8 mouse cellular contexts compared by ENCODE assay signal in genomic region chr7:120982200-120982841, GRCm38 (mm10). TPM values are rescaled to one million over a fixed set of nuclear protein-coding genes. Genes with fewer than 3 reads are reported as not detected.
DNase-seq lines count a peak whose midpoint lies in the region; ATAC-seq and TF ChIP-seq lines count a peak whose summit lies in the region.

Cdr2 (minus strand) TSS chr7:120982312.
Mfsd13b (plus strand) TSS chr7:120982509.

- H3K4me3 ChIP-seq in forebrain, embryonic 10.5 days = peak within 1 kb of the TSS; percentile 91
- peak within 1 kb of the TSS; percentile 67 for H3K4me3 ChIP-seq in heart, embryonic 15.5 days
- H3K4me3 ChIP-seq in liver, embryonic 14.5 days (ENCODE audit: insufficient read depth in 1 of 2, low read depth in 2 of 2, low read length in 2 of 2) = peak within 1 kb of the TSS; percentile 77 to 94
- H3K4me3 ChIP-seq in neural tube, embryonic 11.5 days (ENCODE audit: low read depth, low read length) = peak within 1 kb of the TSS; percentile 57
- peak within 1 kb of the TSS; percentile 87 for H3K4me3 ChIP-seq in stomach, postnatal 0 days (ENCODE audit: low read depth, low read length)

- TF ChIP-seq CTCF in liver, embryonic 14.5 days (IDR thresholded peaks at IDR 0.05; ENCODE audit: low read depth) = no peak
- no peak for TF ChIP-seq CTCF in stomach, postnatal 0 days (IDR thresholded peaks at IDR 0.05; ENCODE audit: low read depth)

- peak; percentile 94 to 97 for DNase-seq in CD8-positive naive resting alpha-beta T cell, adult 2 months (ENCODE audit: low read depth in 2 of 2, low spot score in 2 of 2)
- peak; percentile 99 for DNase-seq in c-Kit-positive CD71-negative TER-119-negative erythroid progenitor cells, embryonic 14.5 days (ENCODE audit: low read depth)
- DNase-seq in forebrain, embryonic 10.5 days (ENCODE audit: extremely low spot score, low spot score) = peak; percentile 92
- DNase-seq in kidney, postnatal 25 days = peak; percentile 95 to 96
- DNase-seq in liver, embryonic 14.5 days (ENCODE audit: low read depth in 3 of 3, low spot score in 3 of 3) = peak; percentile 98 to 99 (median 98)
- peak; percentile 93 for DNase-seq in neural tube, embryonic 11.5 days (ENCODE audit: low spot score)
- DNase-seq in stomach, postnatal 0 days (ENCODE audit: low spot score) = peak; percentile 93

- H3K9ac ChIP-seq in heart, embryonic 15.5 days = peak within 1 kb of the TSS; percentile 75
- peak within 1 kb of the TSS; percentile 93 for H3K9ac ChIP-seq in liver, embryonic 14.5 days (replicated peaks)
- peak within 1 kb of the TSS; percentile 59 for H3K9ac ChIP-seq in neural tube, embryonic 11.5 days (ENCODE audit: low read length)
- peak within 1 kb of the TSS; percentile 68 for H3K9ac ChIP-seq in stomach, postnatal 0 days (ENCODE audit: low read length)

- H3K27ac ChIP-seq in forebrain, embryonic 10.5 days = peak within 1 kb of the TSS; percentile 95
- H3K27ac ChIP-seq in heart, embryonic 15.5 days = peak within 1 kb of the TSS; percentile 70
- peak within 1 kb of the TSS; percentile 99 for H3K27ac ChIP-seq in liver, embryonic 14.5 days
- H3K27ac ChIP-seq in neural tube, embryonic 11.5 days (ENCODE audit: low read depth, low read length) = peak within 1 kb of the TSS; percentile 6; the same call in 1 of the 2 replicates
- peak within 1 kb of the TSS; percentile 65 for H3K27ac ChIP-seq in stomach, postnatal 0 days (replicated peaks)

- H3K9me3 ChIP-seq in forebrain, embryonic 10.5 days = no peaks in the 10 kb centered on the region
- H3K9me3 ChIP-seq in heart, embryonic 15.5 days (replicated peaks) = no peaks in the 10 kb centered on the region
- H3K9me3 ChIP-seq in liver, embryonic 14.5 days (ENCODE audit: control insufficient read depth, low read length) = no peaks in the 10 kb centered on the region
- H3K9me3 ChIP-seq in neural tube, embryonic 11.5 days (ENCODE audit: control insufficient read depth, low read length) = no peaks in the 10 kb centered on the region
- H3K9me3 ChIP-seq in stomach, postnatal 0 days (ENCODE audit: control insufficient read depth, low read length) = no peaks in the 10 kb centered on the region

- peaks cover 13% of the 10 kb centered on the region for H3K27me3 ChIP-seq in forebrain, embryonic 10.5 days (ENCODE audit: poor library complexity, severe bottlenecking)
- H3K27me3 ChIP-seq in heart, embryonic 15.5 days = no peaks in the 10 kb centered on the region
- peaks cover 2% of the 10 kb centered on the region; the same call in 1 of the 2 replicates for H3K27me3 ChIP-seq in liver, embryonic 14.5 days (ENCODE audit: control insufficient read depth, insufficient read depth, low read length)
- no peaks in the 10 kb centered on the region for H3K27me3 ChIP-seq in neural tube, embryonic 11.5 days (ENCODE audit: control insufficient read depth, insufficient read depth, low read length)
- H3K27me3 ChIP-seq in stomach, postnatal 0 days (ENCODE audit: control insufficient read depth, insufficient read depth, low read length) = no peaks in the 10 kb centered on the region

- ATAC-seq in heart, embryonic 15.5 days (replicated peaks; ENCODE audit: insufficient number of reproducible peaks, insufficient read depth, low FRiP score, low read depth) = peak; percentile 97
- ATAC-seq in liver, embryonic 14.5 days (ENCODE audit: insufficient read depth) = peak; percentile 89
- peak; percentile 98 for ATAC-seq in neural tube, embryonic 11.5 days (ENCODE audit: insufficient read depth, low FRiP score, low TSS enrichment)
- ATAC-seq in stomach, postnatal 0 days (ENCODE audit: low FRiP score, low TSS enrichment) = peak; percentile 99

- H3K4me2 ChIP-seq in heart, embryonic 15.5 days = peak within 1 kb of the TSS; percentile 86
- H3K4me2 ChIP-seq in liver, embryonic 14.5 days (ENCODE audit: low read depth) = peak within 1 kb of the TSS; percentile 99
- H3K4me2 ChIP-seq in neural tube, embryonic 11.5 days (ENCODE audit: low read depth) = peak within 1 kb of the TSS; percentile 68
- H3K4me2 ChIP-seq in stomach, postnatal 0 days (replicated peaks; ENCODE audit: low read depth) = peak within 1 kb of the TSS; percentile 88

- H3K36me3 ChIP-seq in forebrain, embryonic 10.5 days (replicated peaks) = no peaks in the 10 kb centered on the region; the same call in 1 of the 2 replicates
- no peaks in the 10 kb centered on the region for H3K36me3 ChIP-seq in heart, embryonic 15.5 days
- peaks cover 9% of the 10 kb centered on the region for H3K36me3 ChIP-seq in liver, embryonic 14.5 days (replicated peaks; ENCODE audit: control insufficient read depth, insufficient read depth, low read depth)
- H3K36me3 ChIP-seq in neural tube, embryonic 11.5 days (ENCODE audit: control insufficient read depth, insufficient read depth, low read length) = no peaks in the 10 kb centered on the region
- H3K36me3 ChIP-seq in stomach, postnatal 0 days (ENCODE audit: control insufficient read depth, insufficient read depth, low read length) = no peaks in the 10 kb centered on the region

- TF ChIP-seq EP300 in liver, embryonic 14.5 days (IDR thresholded peaks at IDR 0.05; ENCODE audit: low read depth) = peak; percentile 55
- TF ChIP-seq EP300 in stomach, postnatal 0 days (optimal IDR thresholded peaks at IDR 0.05) = no peak

- under 1% methylated on average over 46 of the region's 46 CpGs for WGBS in forebrain, embryonic 10.5 days
- under 1% methylated on average over 46 of the region's 46 CpGs for WGBS in heart, embryonic 15.5 days
- under 1% methylated on average over 46 of the region's 46 CpGs for WGBS in liver, embryonic 14.5 days (ENCODE audit: insufficient replicate concordance)
- under 1% methylated on average over 46 of the region's 46 CpGs for WGBS in neural tube, embryonic 11.5 days
- WGBS in stomach, postnatal 0 days = under 1% methylated on average over 46 of the region's 46 CpGs

- peaks cover 42% of the 10 kb centered on the region for H3K4me1 ChIP-seq in forebrain, embryonic 10.5 days
- H3K4me1 ChIP-seq in heart, embryonic 15.5 days (replicated peaks) = peaks cover 9% of the 10 kb centered on the region
- peaks cover 24% of the 10 kb centered on the region in 2 experiments for H3K4me1 ChIP-seq in liver, embryonic 14.5 days (replicated peaks; ENCODE audit: control insufficient read depth in 2 of 2, insufficient read depth in 2 of 2, low read length in 1 of 2)
- H3K4me1 ChIP-seq in neural tube, embryonic 11.5 days (ENCODE audit: control insufficient read depth, insufficient read depth, low read length) = no peaks in the 10 kb centered on the region
- no peaks in the 10 kb centered on the region for H3K4me1 ChIP-seq in stomach, postnatal 0 days (replicated peaks; ENCODE audit: control insufficient read depth, insufficient read depth)

RNA-seq across cellular contexts. Expression of gene Cdr2, which starts in this region (rescaled TPM):
- 12.9 TPM in 2 replicates for polyA plus RNA-seq in forebrain, embryonic 10.5 days (2016; fragmentation: Nextera tagmentation; extraction: Ambion mirVana)
- polyA plus RNA-seq in heart, embryonic 15.5 days (2015; fragmentation: Nextera tagmentation; extraction: Ambion mirVana) = 13.2 and 14.8 TPM in 2 replicates
- 67.9 and 100 TPM in 2 replicates for polyA plus RNA-seq in liver, embryonic 14.5 days (2012; rRNA removed)
- polyA plus RNA-seq in liver, embryonic 14.5 days (2014; fragmentation: Nextera tagmentation; extraction: Ambion mirVana) = 56.3 and 59.8 TPM in 2 replicates
- polyA plus RNA-seq in neural tube, embryonic 11.5 days (2014; fragmentation: Nextera tagmentation; extraction: Ambion mirVana) = 17.4 and 17.9 TPM in 2 replicates
- polyA plus RNA-seq in stomach, postnatal 0 days (2015; fragmentation: Nextera tagmentation; extraction: Ambion mirVana) = 5.0 and 5.6 TPM in 2 replicates

RNA-seq across cellular contexts. Expression of gene Mfsd13b, which starts in this region (rescaled TPM):
- 0.37 and 0.68 TPM in 2 replicates for polyA plus RNA-seq in forebrain, embryonic 10.5 days (2016; fragmentation: Nextera tagmentation; extraction: Ambion mirVana)
- polyA plus RNA-seq in heart, embryonic 15.5 days (2015; fragmentation: Nextera tagmentation; extraction: Ambion mirVana) = 0.09 TPM in 1 of 2 replicates, not detected in the other
- polyA plus RNA-seq in liver, embryonic 14.5 days (2012; rRNA removed) = 0.04 and 0.06 TPM in 2 replicates
- polyA plus RNA-seq in liver, embryonic 14.5 days (2014; fragmentation: Nextera tagmentation; extraction: Ambion mirVana) = not detected in 2 replicates
- 0.15 TPM in 1 of 2 replicates, not detected in the other for polyA plus RNA-seq in neural tube, embryonic 11.5 days (2014; fragmentation: Nextera tagmentation; extraction: Ambion mirVana)
- 0.19 and 0.34 TPM in 2 replicates for polyA plus RNA-seq in stomach, postnatal 0 days (2015; fragmentation: Nextera tagmentation; extraction: Ambion mirVana)

Comparison
In these comparisons a context has a peak if more than half of its experiments do, and no peak if none do; other contexts are left out.
1. Peak in every context shown above with its lines: DNase-seq, ATAC-seq, H3K4me3 ChIP-seq and H3K27ac ChIP-seq.
2. H3K27ac ChIP-seq: peak in every context shown above with its lines; median percentile 99 in liver, embryonic 14.5 days; 95 in forebrain, embryonic 10.5 days; 70 in heart, embryonic 15.5 days; 65 in stomach, postnatal 0 days; 6 in neural tube, embryonic 11.5 days.